Mouse (Mus musculus): Measurements from ENCODE around the gene Otog. TPM values are rescaled to one million over a fixed set of nuclear protein-coding genes. Genes with fewer than 3 reads are reported as not detected.

The Otog gene
- total and polyA plus RNA-seq, 3 experiments, result 0.06 TPM; not detected in 2

GRCm38 (mm10) chr7:46226936-46227335 lies 13.9 kb upstream of the Otog start:
- TF ChIP-seq POLR2A (IDR thresholded peaks at IDR 0.05; ENCODE audit: insufficient read depth, low read depth, low read length) (no peak), EP300 (IDR thresholded peaks at IDR 0.05; ENCODE audit: insufficient read depth, low read depth, low read length) (0 out of 2 replicates have a peak, but pooled peaks have one; percentile 54), CTCF (IDR thresholded peaks at IDR 0.05) (no peak)
- peak; percentile 68 to 75 for DNase-seq
- intact Hi-C loops (cut with DNase I), result no loop called here
- Histone ChIP-seq H3K4me1 (ENCODE audit: control insufficient read depth, insufficient read depth, low read length) (no peaks in the 10 kb centered on the region), H3K9ac (ENCODE audit: low read depth, low read length) (no peak overlapping the region), H3K36me3 (ENCODE audit: control insufficient read depth, insufficient read depth, low read length) (no peaks in the 10 kb centered on the region), H3K27me3 (ENCODE audit: control insufficient read depth, insufficient read depth, low read length) (no peaks in the 10 kb centered on the region), H3K4me3 (no peak overlapping the region), H3K79me2 (replicated peaks; ENCODE audit: control insufficient read depth, insufficient read depth, low read length) (no peaks in the 10 kb centered on the region), H3K27ac (no peak overlapping the region)
- 42% methylated on average over 4 of the region's 4 CpGs for WGBS

GRCm38 (mm10) chr7:46235948-46236347 lies 4.8 kb upstream of the Otog start:
- WGBS, result 78% methylated on average over 18 of the region's 18 CpGs
- Histone ChIP-seq H3K79me2 (replicated peaks; ENCODE audit: control insufficient read depth, insufficient read depth, low read length) (no peaks in the 10 kb centered on the region), H3K27me3 (ENCODE audit: control insufficient read depth, insufficient read depth, low read length) (no peaks in the 10 kb centered on the region), H3K9ac (ENCODE audit: low read depth, low read length) (no peak overlapping the region), H3K36me3 (ENCODE audit: control insufficient read depth, insufficient read depth, low read length) (no peaks in the 10 kb centered on the region), H3K4me3 (no peak overlapping the region), H3K4me1 (ENCODE audit: control insufficient read depth, insufficient read depth, low read length) (no peaks in the 10 kb centered on the region), H3K27ac (no peak overlapping the region)
- intact Hi-C loops (cut with DNase I), result no loop called here
- no peak for DNase-seq
- TF ChIP-seq CTCF (IDR thresholded peaks at IDR 0.05), result no peak
- no peak for TF ChIP-seq POLR2A (IDR thresholded peaks at IDR 0.05; ENCODE audit: insufficient read depth, low read depth, low read length)
- no peak for TF ChIP-seq EP300 (IDR thresholded peaks at IDR 0.05; ENCODE audit: insufficient read depth, low read depth, low read length)

GRCm38 (mm10) chr7:46236363-46236762 lies 4.4 kb upstream of the Otog start:
- WGBS, result 81% methylated on average over 15 of the region's 15 CpGs
- no peak for DNase-seq
- Histone ChIP-seq H3K36me3 (ENCODE audit: control insufficient read depth, insufficient read depth, low read length) (no peaks in the 10 kb centered on the region), H3K9ac (ENCODE audit: low read depth, low read length) (no peak overlapping the region), H3K4me1 (ENCODE audit: control insufficient read depth, insufficient read depth, low read length) (no peaks in the 10 kb centered on the region), H3K4me3 (no peak overlapping the region), H3K79me2 (replicated peaks; ENCODE audit: control insufficient read depth, insufficient read depth, low read length) (no peaks in the 10 kb centered on the region), H3K27me3 (ENCODE audit: control insufficient read depth, insufficient read depth, low read length) (no peaks in the 10 kb centered on the region), H3K27ac (no peak overlapping the region)
- intact Hi-C loops (cut with DNase I), result no loop called here
- TF ChIP-seq POLR2A (IDR thresholded peaks at IDR 0.05; ENCODE audit: insufficient read depth, low read depth, low read length) (no peak), CTCF (IDR thresholded peaks at IDR 0.05) (no peak)

- Histone ChIP-seq H3K27me3 (ENCODE audit: control insufficient read depth, insufficient read depth, low read length) (no peaks in the 10 kb centered on the region), H3K4me3 (no peak overlapping the region), H3K36me3 (ENCODE audit: control insufficient read depth, insufficient read depth, low read length) (no peaks in the 10 kb centered on the region), H3K27ac (no peak overlapping the region), H3K9ac (ENCODE audit: low read depth, low read length) (no peak overlapping the region), H3K79me2 (replicated peaks; ENCODE audit: control insufficient read depth, insufficient read depth, low read length) (no peaks in the 10 kb centered on the region), H3K4me1 (ENCODE audit: control insufficient read depth, insufficient read depth, low read length) (no peaks in the 10 kb centered on the region)
- TF ChIP-seq CTCF (IDR thresholded peaks at IDR 0.05), result no peak
- no peak for TF ChIP-seq POLR2A (IDR thresholded peaks at IDR 0.05; ENCODE audit: insufficient read depth, low read depth, low read length)
- TF ChIP-seq EP300 (IDR thresholded peaks at IDR 0.05; ENCODE audit: insufficient read depth, low read depth, low read length), result no peak
- intact Hi-C loops (cut with DNase I), result no loop called here
- 62% methylated on average over 7 of the region's 7 CpGs for WGBS
- no peak for DNase-seq
Measured at GRCm38 (mm10) chr7:46237192-46237591, 3.6 kb upstream of the Otog start.

GRCm38 (mm10) chr7:46238346-46238745 lies 2.4 kb upstream of the Otog start, which contains the start of gene Ush1c:
Gene Ush1c (minus strand): TSS chr7:46238503.
- peak in 1 of 2 experiments; percentile 22 for DNase-seq
- WGBS, result 27% methylated on average over 10 of the region's 10 CpGs
- intact Hi-C loops (cut with DNase I), result no loop called here

GRCm38 (mm10) chr7:46240091-46240490 lies 696 bp upstream of the Otog start:
- no peaks in the 10 kb centered on the region for H3K79me2 ChIP-seq (replicated peaks; ENCODE audit: control insufficient read depth, insufficient read depth, low read length)
- intact Hi-C loops (cut with DNase I), result no loop called here
- H3K27ac ChIP-seq, result no peak overlapping the region

More at GRCm38 (mm10) chr7:46238346-46238745, 2.4 kb upstream of the Otog start, which contains the start of gene Ush1c:
- no peak for TF ChIP-seq CTCF (IDR thresholded peaks at IDR 0.05)
- no peak for TF ChIP-seq POLR2A (IDR thresholded peaks at IDR 0.05; ENCODE audit: insufficient read depth, low read depth, low read length)
- no peak for TF ChIP-seq EP300 (IDR thresholded peaks at IDR 0.05; ENCODE audit: insufficient read depth, low read depth, low read length)
- Histone ChIP-seq H3K79me2 (replicated peaks; ENCODE audit: control insufficient read depth, insufficient read depth, low read length) (no peaks in the 10 kb centered on the region), H3K27me3 (ENCODE audit: control insufficient read depth, insufficient read depth, low read length) (no peaks in the 10 kb centered on the region), H3K4me3 (no peak within 1 kb of the TSS), H3K4me1 (ENCODE audit: control insufficient read depth, insufficient read depth, low read length) (no peaks in the 10 kb centered on the region), H3K9ac (ENCODE audit: low read depth, low read length) (no peak within 1 kb of the TSS), H3K27ac (no peak within 1 kb of the TSS; the same call in 1 of the 2 replicates), H3K36me3 (ENCODE audit: control insufficient read depth, insufficient read depth, low read length) (no peaks in the 10 kb centered on the region)

More at GRCm38 (mm10) chr7:46240091-46240490, 696 bp upstream of the Otog start:
- DNase-seq, result no peak
- Histone ChIP-seq H3K36me3 (ENCODE audit: control insufficient read depth, insufficient read depth, low read length) (no peaks in the 10 kb centered on the region), H3K4me3 (no peak overlapping the region), H3K4me1 (ENCODE audit: control insufficient read depth, insufficient read depth, low read length) (no peaks in the 10 kb centered on the region), H3K9ac (ENCODE audit: low read depth, low read length) (no peak overlapping the region), H3K27me3 (ENCODE audit: control insufficient read depth, insufficient read depth, low read length) (no peaks in the 10 kb centered on the region)
- 82% methylated on average over 4 of the region's 4 CpGs for WGBS
- no peak for TF ChIP-seq EP300 (IDR thresholded peaks at IDR 0.05; ENCODE audit: insufficient read depth, low read depth, low read length)
- TF ChIP-seq POLR2A (IDR thresholded peaks at IDR 0.05; ENCODE audit: insufficient read depth, low read depth, low read length), result no peak
